Mouse (Mus musculus) A20 (cell line): ENCODE measurements at regions not wholly inside any gene's neighbourhood (a gene's known extent, or its start where the extent isn't known, plus 50 kb on each side); places are given as distances from the start of the nearest gene placed in this dataset.

Experiments
- DNase-seq: peaks from one replicate; pipeline ENCODE4 v3.0.0-alpha.2; 2011; ENCODE audit warnings: low read depth, low spot score

DNA sequence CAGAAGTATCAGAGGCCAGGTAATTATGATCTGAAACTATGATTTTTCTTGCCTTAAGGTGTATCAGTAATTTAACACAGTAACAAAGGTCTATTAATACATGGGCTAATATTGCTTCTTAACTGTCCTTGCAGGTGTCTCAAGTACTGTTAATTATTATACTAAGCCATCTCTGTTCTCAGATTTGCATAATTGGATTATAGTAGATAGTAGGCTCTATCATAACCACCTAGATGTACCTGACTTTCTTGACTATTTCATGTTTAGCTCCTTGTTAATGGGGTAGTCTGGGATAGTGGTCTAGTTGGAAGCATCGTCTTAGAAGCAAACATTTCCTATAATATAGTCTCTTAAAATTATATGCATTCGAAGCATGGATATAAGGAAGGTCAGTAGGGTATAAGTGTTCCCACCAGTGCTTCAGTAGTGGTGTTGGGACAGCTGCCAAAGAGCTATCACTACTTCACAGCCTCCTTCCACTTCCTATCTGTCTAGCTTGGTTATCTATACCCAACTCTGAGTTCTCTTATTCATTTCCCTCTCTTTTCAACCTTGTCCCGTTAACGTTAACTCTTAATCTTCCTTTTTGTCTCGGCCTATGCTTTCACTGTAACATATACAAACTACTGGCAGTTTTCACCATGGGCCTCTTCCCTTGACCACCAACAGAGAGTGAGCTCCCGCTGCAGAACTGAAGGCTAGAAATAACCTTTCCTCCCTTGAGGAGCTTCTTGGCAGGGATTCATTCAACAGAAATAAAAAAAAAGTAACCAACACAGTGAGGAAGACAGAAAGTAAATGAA lies 630.9 kb upstream of the Lcorl start:
- DNase-seq: no peak

GRCm38 (mm10) chr5:46486740-46487326 lies 629.4 kb upstream of the Lcorl start:
- DNase-seq: no peak

DNA sequence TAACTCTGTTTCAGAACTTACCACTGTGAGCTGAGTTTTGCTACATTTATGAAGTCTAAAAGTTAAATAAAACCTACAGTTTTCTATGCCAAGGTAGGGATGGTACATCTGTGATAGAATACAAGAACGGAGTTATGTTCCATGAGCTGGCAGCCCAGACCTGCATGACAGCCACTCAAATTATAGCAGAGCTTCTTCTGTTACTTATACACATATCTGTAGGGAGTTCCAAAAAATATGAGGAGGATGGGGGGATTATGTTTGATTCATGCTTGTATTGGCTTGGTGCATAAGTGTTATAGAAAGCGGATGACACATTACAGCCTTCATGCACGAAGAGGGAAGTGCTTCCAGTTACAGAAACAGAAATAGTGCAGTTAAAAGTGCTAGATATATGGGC lies 598.9 kb upstream of the Lcorl start:
- no peak for DNase-seq

GRCm38 (mm10) chr5:46448274-46448673 lies 590.9 kb upstream of the Lcorl start:
- DNase-seq: no peak

DNA sequence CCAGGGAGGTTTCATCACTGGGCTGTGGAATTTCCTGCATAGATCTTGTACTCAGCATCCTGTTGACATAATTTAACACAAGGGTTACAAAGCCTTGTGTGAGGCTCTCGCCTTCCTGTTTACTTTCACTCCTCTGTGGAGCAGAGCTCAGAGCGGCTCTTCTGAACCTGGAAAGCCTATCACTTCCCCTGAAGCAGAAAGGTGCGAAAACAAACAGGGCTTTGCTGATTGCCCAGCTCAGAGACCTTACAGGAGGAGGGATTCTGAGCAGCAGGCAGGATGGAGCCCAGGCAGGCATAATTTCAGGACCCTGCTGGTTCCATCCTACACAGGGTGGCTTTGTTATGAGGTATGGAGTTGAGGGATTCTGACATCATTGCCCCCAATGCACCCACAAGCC lies 588.4 kb upstream of the Lcorl start:
- DNase-seq: no peak

- DNase-seq: no peak
Measured at GRCm38 (mm10) chr5:46445122-46445521, 587.7 kb upstream of the Lcorl start.

- peak; percentile 1 for DNase-seq
Measured at GRCm38 (mm10) chr5:46443805-46444340, 586.5 kb upstream of the Lcorl start.

- DNase-seq: no peak
Measured at GRCm38 (mm10) chr5:46442600-46443248, 585.3 kb upstream of the Lcorl start.

DNA sequence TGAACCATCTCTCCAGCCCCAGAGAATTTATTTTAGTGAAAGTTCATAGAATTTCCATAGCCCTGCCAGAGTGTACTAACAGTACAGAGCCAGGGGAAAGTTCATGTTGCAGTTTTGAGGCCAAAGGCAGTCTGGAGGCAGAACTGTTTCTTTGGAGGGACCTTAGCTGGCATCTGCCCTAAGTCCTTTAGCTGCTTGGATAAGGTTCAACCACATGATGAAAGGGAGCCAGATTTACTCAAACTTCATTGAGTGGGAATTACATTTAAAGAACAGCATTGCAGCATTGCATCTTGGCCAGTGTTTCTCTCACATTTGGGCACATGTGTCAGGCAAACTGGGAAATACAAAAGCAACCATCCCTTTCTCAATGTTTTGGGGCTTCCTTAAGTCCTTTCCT lies 584.3 kb upstream of the Lcorl start:
- no peak for DNase-seq

- DNase-seq: no peak
Measured at GRCm38 (mm10) chr5:46431644-46432367, 574.4 kb upstream of the Lcorl start.

DNA sequence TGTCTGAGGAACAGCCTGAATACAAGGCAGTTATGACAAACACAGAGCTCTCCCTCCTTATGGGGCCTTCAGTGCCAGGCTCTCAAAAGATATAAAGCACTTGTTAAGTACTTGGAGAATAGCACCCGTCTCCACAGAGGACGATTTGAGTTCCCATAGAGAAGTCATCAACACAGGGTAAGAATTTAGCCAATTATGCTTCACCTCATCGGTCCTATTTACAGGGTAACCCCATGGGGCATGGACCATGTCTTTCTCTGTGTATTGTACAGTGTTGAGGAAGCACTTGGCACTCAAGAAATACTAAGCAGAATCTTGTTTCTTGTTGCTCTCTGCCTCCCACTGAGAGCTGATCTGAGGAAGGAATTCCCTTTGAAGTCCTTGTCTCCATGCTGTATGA lies 565.3 kb upstream of the Lcorl start:
- DNase-seq: no peak

DNA sequence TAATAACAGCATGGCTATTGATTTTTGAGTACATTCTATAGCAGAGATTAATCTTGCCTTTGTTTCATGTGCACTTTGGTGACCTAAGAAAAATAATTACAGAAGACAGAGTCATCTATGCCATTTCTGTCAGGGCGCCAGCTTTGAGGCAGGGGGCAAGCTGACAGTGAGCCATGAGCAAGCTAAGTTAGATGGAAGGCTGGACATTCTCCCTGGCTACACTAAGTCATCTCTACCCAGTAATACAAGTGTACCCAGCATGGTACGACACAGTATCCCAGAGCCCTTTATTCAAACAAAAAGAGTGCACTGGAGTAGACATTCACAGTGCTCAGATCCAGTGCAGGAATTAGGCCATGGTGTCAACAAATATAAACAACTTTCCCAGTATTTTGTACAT lies 549.6 kb upstream of the Lcorl start:
- DNase-seq: no peak

GRCm38 (mm10) chr5:46406404-46406803 lies 549.0 kb upstream of the Lcorl start:
- DNase-seq: no peak

- DNase-seq: no peak
Measured at GRCm38 (mm10) chr5:46386591-46386990, 529.2 kb upstream of the Lcorl start.

GRCm38 (mm10) chr5:46367328-46367727 lies 509.9 kb upstream of the Lcorl start:
- DNase-seq: no peak

- DNase-seq: no peak
Measured at GRCm38 (mm10) chr5:46363661-46364060, 506.2 kb upstream of the Lcorl start.

GRCm38 (mm10) chr5:46361637-46362036 lies 504.2 kb upstream of the Lcorl start:
- DNase-seq: no peak

DNA sequence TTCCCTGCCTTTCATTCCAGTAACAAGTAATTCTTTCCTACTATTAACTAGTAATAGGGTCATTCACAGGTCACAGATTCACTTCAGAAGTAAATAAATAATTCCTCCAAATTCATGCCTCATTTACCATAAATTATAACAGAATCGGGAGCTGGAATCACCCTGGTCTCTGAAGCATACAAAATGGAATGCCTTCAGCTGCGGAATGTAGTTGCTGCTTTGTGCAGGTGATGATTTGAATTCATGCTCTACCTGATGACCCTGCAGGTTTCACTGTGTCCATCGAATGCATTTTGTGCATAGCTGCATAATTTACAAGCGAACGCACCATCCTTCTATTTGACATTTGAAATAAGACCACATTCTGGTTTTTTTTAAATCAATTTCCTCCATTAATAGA lies 491.0 kb upstream of the Lcorl start:
- no peak for DNase-seq

DNA sequence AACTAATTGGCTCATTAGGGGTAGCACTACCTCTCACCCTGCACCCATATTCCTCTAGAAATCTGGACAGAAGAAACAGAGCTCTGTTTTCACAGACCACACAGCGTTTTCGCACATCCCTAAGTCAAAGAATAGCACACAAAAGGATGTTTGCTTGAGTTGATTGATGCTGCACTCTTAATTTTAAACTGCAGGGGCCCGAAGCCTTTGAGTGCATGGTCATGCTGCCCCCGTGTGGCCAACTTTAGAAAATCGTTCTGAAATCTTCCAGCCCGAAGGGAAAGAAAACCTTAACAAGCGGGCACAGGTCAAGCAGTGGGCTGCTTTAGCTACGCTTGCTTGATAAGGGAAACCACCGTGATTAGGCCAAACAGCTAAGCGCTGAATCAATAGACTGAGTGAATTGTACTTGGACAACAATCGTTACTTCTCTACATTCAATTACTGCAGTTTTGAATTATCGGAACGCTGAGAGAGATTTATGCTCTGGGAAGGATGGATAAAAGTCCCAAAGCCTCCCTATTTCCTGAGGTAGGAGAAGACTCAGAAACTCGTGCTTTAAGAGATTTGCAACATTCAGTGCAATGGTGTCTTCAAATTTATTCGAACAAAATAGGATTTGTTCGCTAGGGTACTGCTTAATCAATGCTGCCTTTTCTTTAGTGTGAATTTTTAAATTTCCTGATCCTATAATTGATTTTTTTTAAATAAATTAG lies 490.1 kb upstream of the Lcorl start:
- DNase-seq: peak; percentile 66

- DNase-seq: no peak
Measured at GRCm38 (mm10) chr5:46338461-46338860, 481.0 kb upstream of the Lcorl start.

DNA sequence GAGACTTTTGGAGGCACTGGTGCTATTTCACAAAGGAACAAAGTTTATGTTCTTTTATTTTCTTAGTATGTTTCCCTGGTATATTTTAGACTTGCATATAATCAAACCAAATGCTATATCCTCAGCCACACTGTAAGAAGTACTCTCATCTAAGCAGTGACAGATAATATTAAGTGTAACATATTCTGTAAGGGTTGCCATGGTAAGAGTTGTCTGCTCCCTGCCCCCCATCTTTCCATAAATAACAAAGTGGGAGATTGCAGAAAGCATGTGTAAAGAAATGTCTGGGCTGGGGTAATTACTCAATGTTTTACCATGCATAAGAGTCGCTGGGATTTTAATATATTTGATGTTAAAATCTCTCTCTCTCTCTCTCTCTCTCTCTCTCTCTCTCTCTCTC lies 473.5 kb upstream of the Lcorl start:
- no peak for DNase-seq
